Comparison of ENCODE assay signal across 7 mouse cellular contexts in the genomic region with DNA sequence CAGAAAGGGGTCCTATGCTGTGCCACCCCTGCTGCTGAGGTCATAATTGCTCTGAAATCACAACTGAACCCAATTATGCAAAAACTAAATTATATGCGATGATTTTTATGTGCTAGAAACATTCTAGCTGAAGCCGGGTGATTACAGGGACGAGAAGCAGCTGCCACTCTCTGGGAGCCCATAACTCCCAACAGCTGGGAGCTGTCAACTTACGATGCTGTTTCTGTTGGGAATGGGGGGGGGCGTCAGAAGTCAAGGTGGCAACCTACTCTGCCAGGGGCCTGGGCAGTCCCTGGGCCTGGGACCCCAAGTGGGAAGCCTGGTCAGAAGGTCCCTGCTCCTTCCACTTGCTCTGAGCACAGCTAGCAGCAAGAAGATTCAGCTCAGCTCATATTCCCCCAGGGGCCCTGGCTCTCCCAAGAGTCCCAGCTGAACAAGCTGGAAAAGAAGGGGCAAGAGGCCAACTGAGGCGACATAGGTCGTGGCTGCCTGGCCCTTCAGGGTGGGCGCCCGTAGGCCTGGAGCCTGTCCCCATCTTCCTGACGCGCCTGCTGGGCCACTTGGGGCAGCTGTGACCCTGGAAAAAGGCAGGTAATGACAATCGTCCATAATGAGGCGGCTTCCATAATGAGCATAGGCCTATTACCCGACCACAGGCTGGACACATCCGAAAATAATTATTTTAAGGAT.
DNase-seq lines count a peak whose midpoint lies in the region; ATAC-seq and TF ChIP-seq lines count a peak whose summit lies in the region.

No protein-coding gene starts in this region.

- H3K4me3 ChIP-seq in lung, embryonic 14.5 days (ENCODE audit: low read depth, low read length) = no peak overlapping the region
- no peak overlapping the region for H3K4me3 ChIP-seq in forebrain, embryonic 13.5 days
- H3K4me3 ChIP-seq in kidney, embryonic 15.5 days (replicated peaks) = no peak overlapping the region
- no peak overlapping the region for H3K4me3 ChIP-seq in neural tube, embryonic 14.5 days (ENCODE audit: low read depth, low read length)

- no peaks in the 10 kb centered on the region for H3K27me3 ChIP-seq in lung, embryonic 14.5 days (ENCODE audit: insufficient read depth, low read length)
- peaks cover 13% of the 10 kb centered on the region; the same call in 1 of the 2 replicates for H3K27me3 ChIP-seq in forebrain, embryonic 13.5 days
- peaks cover 9% of the 10 kb centered on the region; the same call in 1 of the 2 replicates for H3K27me3 ChIP-seq in kidney, embryonic 15.5 days
- H3K27me3 ChIP-seq in neural tube, embryonic 14.5 days (ENCODE audit: control insufficient read depth, insufficient read depth, low read length) = no peaks in the 10 kb centered on the region

- no peak for TF ChIP-seq CTCF in lung, embryonic 14.5 days (IDR thresholded peaks at IDR 0.05; ENCODE audit: low read depth)

- peak overlapping the region; percentile 65; the same call in 1 of the 2 replicates for H3K27ac ChIP-seq in lung, embryonic 14.5 days (ENCODE audit: low read depth)
- H3K27ac ChIP-seq in forebrain, embryonic 13.5 days = peak overlapping the region; percentile 68
- peak overlapping the region; percentile 65; the same call in 1 of the 2 replicates for H3K27ac ChIP-seq in kidney, embryonic 15.5 days
- peak overlapping the region; percentile 57 for H3K27ac ChIP-seq in neural tube, embryonic 14.5 days (ENCODE audit: low read depth, low read length)

- ATAC-seq in lung, embryonic 14.5 days (ENCODE audit: insufficient read depth) = peak; percentile 33; the same call in 1 of the 2 replicates
- ATAC-seq in forebrain, embryonic 13.5 days = peak; percentile 44
- ATAC-seq in kidney, embryonic 15.5 days (replicated peaks; ENCODE audit: low FRiP score) = no peak
- 0 out of 2 replicates have a peak, but pooled peaks have one; percentile 39 for ATAC-seq in neural tube, embryonic 14.5 days (ENCODE audit: low read depth)

- peak; percentile 74 for DNase-seq in lung, embryonic 14.5 days
- DNase-seq in lung, postnatal 14 days = no peak
- DNase-seq in frontal cortex, postnatal 25 days (ENCODE audit: low spot score in 2 of 2) = no peak
- no peak for DNase-seq in cerebellum, adult 18-20 months

- no peak overlapping the region; the same call in 1 of the 2 replicates for H3K9ac ChIP-seq in lung, embryonic 14.5 days
- H3K9ac ChIP-seq in forebrain, embryonic 13.5 days = no peak overlapping the region
- H3K9ac ChIP-seq in kidney, embryonic 15.5 days = no peak overlapping the region
- no peak overlapping the region for H3K9ac ChIP-seq in neural tube, embryonic 14.5 days (replicated peaks; ENCODE audit: low read depth, low read length)

- peaks cover 15% of the 10 kb centered on the region for H3K4me1 ChIP-seq in lung, embryonic 14.5 days (ENCODE audit: insufficient read depth)
- H3K4me1 ChIP-seq in forebrain, embryonic 13.5 days = peaks cover 42% of the 10 kb centered on the region
- H3K4me1 ChIP-seq in kidney, embryonic 15.5 days = peaks cover 67% of the 10 kb centered on the region
- H3K4me1 ChIP-seq in neural tube, embryonic 14.5 days (ENCODE audit: control insufficient read depth, insufficient read depth, low read length) = peaks cover 22% of the 10 kb centered on the region

- H3K9me3 ChIP-seq in lung, embryonic 14.5 days (ENCODE audit: low read depth, low read length) = no peaks in the 10 kb centered on the region
- H3K9me3 ChIP-seq in forebrain, embryonic 13.5 days (replicated peaks) = no peaks in the 10 kb centered on the region
- no peaks in the 10 kb centered on the region for H3K9me3 ChIP-seq in kidney, embryonic 15.5 days (replicated peaks)
- H3K9me3 ChIP-seq in neural tube, embryonic 14.5 days (ENCODE audit: control insufficient read depth, low read length) = no peaks in the 10 kb centered on the region

- WGBS in lung, embryonic 14.5 days = 50% methylated on average over 15 of the region's 15 CpGs
- 31% methylated on average over 15 of the region's 15 CpGs for WGBS in forebrain, embryonic 13.5 days
- 45% methylated on average over 15 of the region's 15 CpGs for WGBS in kidney, embryonic 15.5 days
- WGBS in neural tube, embryonic 14.5 days = 29% methylated on average over 15 of the region's 15 CpGs

- no peaks in the 10 kb centered on the region for H3K36me3 ChIP-seq in lung, embryonic 14.5 days (ENCODE audit: insufficient read depth)
- no peaks in the 10 kb centered on the region for H3K36me3 ChIP-seq in forebrain, embryonic 13.5 days (ENCODE audit: poor library complexity, severe bottlenecking)
- H3K36me3 ChIP-seq in kidney, embryonic 15.5 days = no peaks in the 10 kb centered on the region
- H3K36me3 ChIP-seq in neural tube, embryonic 14.5 days (ENCODE audit: control insufficient read depth, insufficient read depth, low read length) = no peaks in the 10 kb centered on the region

- no peak overlapping the region for H3K4me2 ChIP-seq in lung, embryonic 14.5 days
- no peak overlapping the region for H3K4me2 ChIP-seq in forebrain, embryonic 13.5 days
- no peak overlapping the region for H3K4me2 ChIP-seq in kidney, embryonic 15.5 days
- H3K4me2 ChIP-seq in neural tube, embryonic 14.5 days (ENCODE audit: low read depth, low read length) = no peak overlapping the region
